Mouse (Mus musculus) embryo, embryonic 11.5 days (tissue): ENCODE data around the gene Tet2.

Experiments
- DNase-seq: peaks from one replicate; pipeline ENCODE4 v3.0.0-alpha.2; 2012; ENCODE audit warnings: low read depth, low spot score

Tet2 gene

GRCm38 (mm10) chr3:133436919-133437320, 108.0 kb downstream of the Tet2 start:
- DNase-seq, result no peak

DNA sequence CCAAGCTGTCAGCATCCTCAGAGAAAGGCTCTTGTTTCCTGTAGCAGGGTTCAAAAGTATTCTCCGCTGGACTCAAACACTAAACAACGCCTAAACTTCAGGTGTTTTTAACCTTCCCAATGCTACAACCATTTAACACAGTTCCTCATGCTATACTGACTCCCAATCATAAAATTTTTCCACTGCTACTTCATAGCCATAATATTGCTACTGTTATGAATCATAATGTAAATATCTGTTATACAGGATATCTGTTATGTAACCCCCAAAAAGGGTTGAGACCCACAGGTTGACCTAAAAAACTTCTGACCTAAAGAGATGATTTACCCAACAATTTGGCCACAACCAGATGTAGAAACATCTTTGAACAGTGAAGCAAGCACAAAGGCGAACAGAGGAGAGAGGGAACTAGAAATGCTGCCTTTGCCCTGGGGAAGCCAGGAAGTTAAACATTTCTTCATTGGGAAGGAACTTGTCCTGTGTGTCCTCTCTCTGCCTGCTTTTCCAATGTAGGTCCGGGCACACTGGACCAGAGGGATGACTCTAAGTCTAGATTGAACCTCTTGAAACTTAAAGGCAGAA, 108.6 kb downstream of the Tet2 start:
- no peak for DNase-seq

DNA sequence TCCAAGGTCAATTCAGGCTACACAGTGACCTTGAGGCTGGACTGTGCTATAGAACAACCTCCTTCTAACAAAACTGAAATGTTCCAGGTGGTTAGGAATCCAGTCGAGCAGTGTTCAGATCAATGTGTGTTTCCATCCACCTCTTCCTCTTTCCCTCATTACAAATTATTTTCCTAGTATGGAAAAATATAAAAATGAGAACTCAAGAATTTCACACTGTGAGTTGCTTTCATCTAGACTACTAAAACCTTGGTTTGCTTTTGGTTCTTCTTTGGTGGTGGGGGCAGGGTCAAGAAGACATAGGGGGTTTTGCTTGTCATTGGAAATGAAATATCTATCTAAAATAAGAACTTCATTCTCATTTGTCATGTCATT, 109.2 kb downstream of the Tet2 start:
- no peak for DNase-seq

GRCm38 (mm10) chr3:133435141-133435773, 109.7 kb downstream of the Tet2 start:
- no peak for DNase-seq

DNA sequence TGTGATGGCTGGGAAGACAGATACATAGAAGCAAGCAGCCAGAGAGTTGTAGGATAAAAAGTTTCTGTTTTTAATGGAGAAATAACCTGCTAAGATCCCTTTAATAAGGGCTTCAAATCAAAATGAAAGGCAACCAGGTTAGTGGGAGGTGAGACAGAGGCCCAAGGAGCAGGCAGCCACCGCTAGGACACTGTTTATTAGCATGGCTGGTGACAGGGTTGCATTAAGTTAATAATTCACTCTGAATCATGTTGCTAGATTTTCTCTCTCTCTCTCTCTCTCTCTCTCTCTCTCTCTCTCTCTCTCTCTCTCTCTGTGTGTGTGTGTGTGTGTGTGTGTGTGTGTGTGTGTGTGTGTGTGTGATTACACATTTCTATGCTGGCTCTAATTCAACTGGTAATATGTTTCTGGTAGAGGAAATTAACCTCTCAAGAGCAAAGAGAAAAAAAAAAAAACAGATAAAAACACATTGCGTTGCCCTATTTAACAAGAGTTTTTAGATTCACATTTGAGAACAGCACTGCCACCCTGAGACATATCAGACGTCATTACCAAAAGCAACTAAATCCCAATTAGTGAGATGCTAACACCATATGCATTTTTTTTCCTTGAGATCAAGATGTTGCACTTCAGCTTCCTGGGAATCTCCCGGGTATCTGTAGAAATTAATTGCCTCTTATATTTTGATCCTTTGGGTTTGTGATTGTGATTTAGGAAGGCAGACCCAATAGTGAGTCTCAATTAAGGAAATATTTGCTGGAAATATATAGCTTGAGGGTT, 115.4 kb downstream of the Tet2 start:
- no peak for DNase-seq

GRCm38 (mm10) chr3:133428003-133428402, 116.9 kb downstream of the Tet2 start:
- no peak for DNase-seq

DNA sequence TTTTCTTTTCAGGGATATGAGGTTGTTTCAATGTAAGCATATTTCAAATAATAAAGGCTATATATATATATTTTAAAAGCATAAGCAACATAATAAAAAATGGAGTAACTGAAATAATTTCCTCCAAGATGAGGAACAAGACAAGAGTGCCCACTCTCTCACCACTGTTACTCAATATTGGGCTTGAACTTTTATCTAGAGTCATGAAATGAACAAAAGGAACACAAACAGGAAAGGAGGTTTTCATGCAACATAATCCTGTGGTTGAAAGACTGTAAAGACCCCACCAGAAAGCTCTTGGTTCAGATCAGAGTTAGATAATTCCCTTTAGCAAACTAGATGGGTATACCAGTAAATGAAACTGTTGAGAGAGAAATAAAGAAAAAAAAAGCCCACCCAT, 121.9 kb downstream of the Tet2 start:
- DNase-seq, result no peak

DNA sequence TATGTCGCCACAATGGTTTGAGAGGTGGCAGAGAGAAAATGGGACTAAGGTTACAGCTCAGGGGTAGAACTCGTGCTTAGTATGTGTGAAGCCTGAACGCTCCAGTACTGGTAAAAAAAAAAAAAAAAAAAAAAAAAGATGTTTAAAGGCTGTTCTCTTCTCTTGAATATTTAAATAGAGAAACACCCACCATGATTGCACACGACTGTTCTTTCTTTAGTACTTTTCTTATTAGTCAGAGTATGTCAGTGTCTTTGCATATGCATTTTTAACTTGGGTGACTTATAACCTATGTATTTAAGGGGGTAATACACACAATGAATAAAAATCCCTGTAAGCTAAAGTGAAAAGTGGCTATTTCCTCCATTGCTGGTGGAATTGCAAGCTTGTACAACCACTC, 130.2 kb downstream of the Tet2 start:
- no peak for DNase-seq
